Mouse (Mus musculus) CH12.LX (cell line): ENCODE measurements around the gene Keap1.

Source experiments
- CHD1 ChIP-seq: IDR thresholded peaks from 2 replicates; pipeline ENCODE4 v1.6.1; 2012; ENCODE audit warnings: low read depth, low read length, improper control_type of control experiment, inconsistent platforms
- CTCF ChIP-seq, 2 experiments: IDR thresholded peaks in 1 of 2; conservative IDR thresholded peaks in 1 of 2; 2 replicates each; pipeline ENCODE4 v1.5.1; 2011 to 2012; ENCODE audit warnings: low read depth in 2 of 2, low read length in 2 of 2, improper control_type of control experiment in 1 of 2, inconsistent platforms in 1 of 2, mild to moderate bottlenecking in 1 of 2, moderate library complexity in 1 of 2
- E2F4 ChIP-seq: IDR thresholded peaks from 2 replicates; pipeline ENCODE4 v1.6.1; 2011; ENCODE audit warnings: low read depth, low read length, improper control_type of control experiment; ENCODE audit not compliant: insufficient replicate concordance
- EP300 ChIP-seq: IDR thresholded peaks from 2 replicates; pipeline ENCODE4 v1.6.1; 2011; ENCODE audit warnings: low read length, improper control_type of control experiment
- ETS1 ChIP-seq: conservative IDR thresholded peaks from 2 replicates; pipeline ENCODE4 v1.6.1; 2012; ENCODE audit warnings: low read depth, mild to moderate bottlenecking, inconsistent platforms, low read length, improper control_type of control experiment, moderate library complexity
- KAT2A ChIP-seq: IDR thresholded peaks from 2 replicates; pipeline ENCODE4 v1.6.1; 2012; ENCODE audit warnings: low read length, improper control_type of control experiment, inconsistent platforms; ENCODE audit not compliant: insufficient replicate concordance
- MAX ChIP-seq: IDR thresholded peaks from 2 replicates; pipeline ENCODE4 v1.6.1; 2011; ENCODE audit warnings: low read length, improper control_type of control experiment
- MEF2A ChIP-seq: IDR thresholded peaks from 2 replicates; pipeline ENCODE4 v1.6.1; 2014; ENCODE audit warnings: low read depth, mild to moderate bottlenecking, inconsistent platforms, low read length, improper control_type of control experiment, borderline replicate concordance
- NRF1 ChIP-seq: IDR thresholded peaks from 2 replicates; pipeline ENCODE4 v1.6.1; 2014; ENCODE audit warnings: low read depth, mild to moderate bottlenecking, inconsistent platforms, low read length, improper control_type of control experiment, moderate library complexity
- POLR2A ChIP-seq: IDR thresholded peaks from 2 replicates; pipeline ENCODE4 v1.6.1; 2011; ENCODE audit warnings: low read depth, mild to moderate bottlenecking, improper control_type of control experiment, low read length
- POLR2AphosphoS2 ChIP-seq: IDR thresholded peaks from 2 replicates; pipeline ENCODE4 v1.6.1; 2011; ENCODE audit warnings: low read depth, low read length, improper control_type of control experiment
- TBP ChIP-seq: conservative IDR thresholded peaks from 2 replicates; pipeline ENCODE4 v1.6.1; 2011; ENCODE audit warnings: low read depth, low read length, improper control_type of control experiment
- ZKSCAN1 ChIP-seq: IDR thresholded peaks from 2 replicates; pipeline ENCODE4 v1.6.1; 2012; ENCODE audit warnings: low read depth, inconsistent platforms, low read length, improper control_type of control experiment, borderline replicate concordance

GRCm38 (mm10) chr9:21183421-21183820, 55.7 kb downstream of the Keap1 start:
- no peak for TF ChIP-seq NRF1
- no peak for TF ChIP-seq MEF2A
- TF ChIP-seq CTCF (conservative IDR thresholded peaks at IDR 0.05 in 1 of 2, IDR thresholded peaks at IDR 0.05 in 1 of 2; ENCODE audit: low read depth in 2 of 2, low read length in 2 of 2), result no peak
- no peak for TF ChIP-seq TBP
- TF ChIP-seq KAT2A, result no peak
- TF ChIP-seq E2F4, result no peak
- no peak for TF ChIP-seq CHD1
- no peak for TF ChIP-seq EP300
- no peak for TF ChIP-seq POLR2A
- no peak for TF ChIP-seq MAX
- no peak for TF ChIP-seq ETS1
- TF ChIP-seq ZKSCAN1, result no peak
- TF ChIP-seq POLR2AphosphoS2, result no peak
